Mouse (Mus musculus) forebrain, embryonic 11.5 days (tissue): ENCODE results near the gene Ube2h. TPM values are rescaled to one million over a fixed set of nuclear protein-coding genes. Genes with fewer than 3 reads are reported as not detected.

Experiments
- ATAC-seq: fragments of 200-750 bp; cut with Nextera tagmentation; replicated peaks from 2 replicates; pipeline ENCODE4 v1.8.0; 2017; ENCODE audit warnings: moderate TSS enrichment; ENCODE audit not compliant: low FRiP score
- DNase-seq: peaks from one replicate; pipeline ENCODE4 v3.0.0-alpha.2; 2017; ENCODE audit warnings: low spot score
- H3K27ac ChIP-seq: fragments of 300-500 bp; sonication (generic); 2 replicates; pipeline ENCODE4 v1.5.1; 2014; ENCODE audit warnings: low read depth, low read length
- H3K27me3 ChIP-seq: fragments of 300-500 bp; sonication (generic); 2 replicates; pipeline ENCODE4 v1.6.1; 2014; ENCODE audit warnings: mild to moderate bottlenecking, low read length, mixed read lengths; ENCODE audit not compliant: control insufficient read depth, insufficient read depth
- H3K36me3 ChIP-seq: fragments of 300-500 bp; sonication (generic); 2 replicates; pipeline ENCODE4 v1.6.1; 2014; ENCODE audit warnings: mild to moderate bottlenecking, low read length, moderate library complexity, mixed read lengths; ENCODE audit not compliant: control insufficient read depth, insufficient read depth
- H3K4me1 ChIP-seq: fragments of 300-500 bp; sonication (generic); replicated peaks from 2 replicates; pipeline ENCODE4 v1.6.1; 2014; ENCODE audit warnings: low read length, mixed read lengths; ENCODE audit not compliant: control insufficient read depth, insufficient read depth
- H3K4me2 ChIP-seq: fragments of 300-500 bp; sonication (generic); 2 replicates; pipeline ENCODE4 v1.6.1; 2014; ENCODE audit warnings: low read depth, mild to moderate bottlenecking, low read length, moderate library complexity, mixed read lengths; ENCODE audit not compliant: severe bottlenecking
- H3K4me3 ChIP-seq: fragments of 300-500 bp; sonication (generic); 2 replicates; pipeline ENCODE4 v1.5.1; 2014; ENCODE audit warnings: low read depth, low read length
- H3K9ac ChIP-seq: fragments of 300-500 bp; sonication (generic); 2 replicates; pipeline ENCODE4 v1.6.1; 2014; ENCODE audit warnings: low read length
- H3K9me3 ChIP-seq: fragments of 300-500 bp; sonication (generic); 2 replicates; pipeline ENCODE4 v1.6.1; 2016; ENCODE audit warnings: low read length, mixed read lengths; ENCODE audit not compliant: control insufficient read depth
- WGBS: fragments of 180-500 bp; shearing (Covaris S2); extraction: QIAGEN DNeasy Blood & Tissue Kit; methylation state at CpG from one replicate; pipeline ENCODE4 v1.1.7; 2014; 5-methylcytosine and 5-hydroxymethylcytosine counted together
- polyA plus RNA-seq: library from polyadenylated mRNA; unstranded; fragments of >200 nt; fragmentation: Nextera tagmentation; extraction: Ambion mirVana; gene quantifications from 2 replicates; pipeline ENCODE4 v1.2.1, GENCODE M21; 2014

Ube2h gene
- polyA plus RNA-seq, 1 experiment from 2014 or later = 50.1 TPM

- ATAC-seq = no peak
- H3K27me3 ChIP-seq = peaks cover 38% of the 10 kb centered on the region
- no peaks in the 10 kb centered on the region for H3K9me3 ChIP-seq
- no peak overlapping the region for H3K9ac ChIP-seq
- no peak overlapping the region for H3K4me3 ChIP-seq
- H3K4me1 ChIP-seq = peaks cover 7% of the 10 kb centered on the region; the same call in 1 of the 2 replicates
- no peak overlapping the region for H3K4me2 ChIP-seq
- no peak for DNase-seq
- H3K27ac ChIP-seq = no peak overlapping the region
- 72% methylated on average over 6 of the region's 6 CpGs for WGBS
- no peaks in the 10 kb centered on the region for H3K36me3 ChIP-seq
Observed at GRCm38 (mm10) chr6:30182038-30182437, 122.3 kb downstream of the Ube2h start.

GRCm38 (mm10) chr6:30180321-30180720 lies 124.0 kb downstream of the Ube2h start:
- no peak overlapping the region for H3K9ac ChIP-seq
- ATAC-seq = no peak
- no peak overlapping the region for H3K4me3 ChIP-seq
- H3K4me2 ChIP-seq = no peak overlapping the region
- H3K27ac ChIP-seq = no peak overlapping the region
- WGBS = 45% methylated on average over 2 of the region's 2 CpGs
- no peaks in the 10 kb centered on the region for H3K9me3 ChIP-seq
- DNase-seq = no peak
- H3K27me3 ChIP-seq = peaks cover 55% of the 10 kb centered on the region
- H3K4me1 ChIP-seq = peaks cover 12% of the 10 kb centered on the region
- no peaks in the 10 kb centered on the region for H3K36me3 ChIP-seq

- no peak overlapping the region for H3K27ac ChIP-seq
- H3K4me2 ChIP-seq = no peak overlapping the region
- DNase-seq (no peak), ATAC-seq (no peak)
- H3K27me3 ChIP-seq = peaks cover 68% of the 10 kb centered on the region
- H3K9ac ChIP-seq = no peak overlapping the region
- H3K4me1 ChIP-seq = peaks cover 19% of the 10 kb centered on the region
- 17% methylated on average over 11 of the region's 11 CpGs for WGBS
- no peaks in the 10 kb centered on the region for H3K9me3 ChIP-seq
- no peak overlapping the region for H3K4me3 ChIP-seq
- no peaks in the 10 kb centered on the region for H3K36me3 ChIP-seq
Observed at GRCm38 (mm10) chr6:30179046-30179445, 125.3 kb downstream of the Ube2h start.

- DNase-seq (no peak), ATAC-seq (no peak)
- Histone ChIP-seq H3K4me1 (peaks cover 25% of the 10 kb centered on the region), H3K27me3 (peaks cover 77% of the 10 kb centered on the region), H3K36me3 (no peaks in the 10 kb centered on the region), H3K9me3 (no peaks in the 10 kb centered on the region), H3K4me2 (no peak overlapping the region), H3K9ac (no peak overlapping the region), H3K27ac (no peak overlapping the region), H3K4me3 (no peak overlapping the region)
- WGBS = 1% methylated on average over 27 of the region's 27 CpGs
Observed at GRCm38 (mm10) chr6:30178023-30178639, 126.2 kb downstream of the Ube2h start.

GRCm38 (mm10) chr6:30177305-30177704 lies 127.0 kb downstream of the Ube2h start:
- Histone ChIP-seq H3K4me3 (no peak overlapping the region), H3K36me3 (no peaks in the 10 kb centered on the region), H3K9ac (no peak overlapping the region), H3K9me3 (no peaks in the 10 kb centered on the region), H3K27me3 (peaks cover 85% of the 10 kb centered on the region), H3K4me1 (peaks cover 25% of the 10 kb centered on the region), H3K27ac (no peak overlapping the region), H3K4me2 (no peak overlapping the region)
- under 1% methylated on average over 14 of the region's 14 CpGs for WGBS
- ATAC-seq (no peak), DNase-seq (no peak)

- 2% methylated on average over 12 of the region's 12 CpGs for WGBS
- peaks cover 93% of the 10 kb centered on the region for H3K27me3 ChIP-seq
- DNase-seq = no peak
- H3K4me1 ChIP-seq = peaks cover 25% of the 10 kb centered on the region
- H3K36me3 ChIP-seq = no peaks in the 10 kb centered on the region
- no peak overlapping the region for H3K9ac ChIP-seq
- no peak overlapping the region for H3K4me2 ChIP-seq
- H3K4me3 ChIP-seq = no peak overlapping the region
- H3K27ac ChIP-seq = no peak overlapping the region
- H3K9me3 ChIP-seq = no peaks in the 10 kb centered on the region
- ATAC-seq = no peak
Observed at GRCm38 (mm10) chr6:30176496-30176895, 127.8 kb downstream of the Ube2h start.

- H3K27ac ChIP-seq = no peak overlapping the region
- H3K9me3 ChIP-seq = no peaks in the 10 kb centered on the region
- no peaks in the 10 kb centered on the region for H3K36me3 ChIP-seq
- WGBS = under 1% methylated on average over 28 of the region's 28 CpGs
- no peak overlapping the region for H3K9ac ChIP-seq
- H3K27me3 ChIP-seq = peaks cover 98% of the 10 kb centered on the region
- peak overlapping the region; percentile 22 for H3K4me2 ChIP-seq
- DNase-seq (no peak), ATAC-seq (no peak)
- H3K4me1 ChIP-seq = peaks cover 25% of the 10 kb centered on the region
- 0 out of 2 replicates have a peak overlapping the region, but pooled peaks have one; percentile 3 for H3K4me3 ChIP-seq
Observed at GRCm38 (mm10) chr6:30175918-30176421, 128.4 kb downstream of the Ube2h start.

GRCm38 (mm10) chr6:30175225-30175917 lies 129.0 kb downstream of the Ube2h start:
- DNase-seq (no peak), ATAC-seq (no peak)
- Histone ChIP-seq H3K27me3 (peaks cover 98% of the 10 kb centered on the region), H3K4me1 (peaks cover 25% of the 10 kb centered on the region), H3K36me3 (no peaks in the 10 kb centered on the region), H3K4me2 (peak overlapping the region; percentile 22), H3K9me3 (no peaks in the 10 kb centered on the region), H3K4me3 (0 out of 2 replicates have a peak overlapping the region, but pooled peaks have one; percentile 3), H3K9ac (no peak overlapping the region), H3K27ac (no peak overlapping the region)
- WGBS = under 1% methylated on average over 45 of the region's 45 CpGs
